Mouse (Mus musculus): Measurements from ENCODE around the gene Itpripl2.

The Itpripl2 gene

GRCm38 (mm10) chr7:118491431-118492147 lies at the start of gene Itpripl2:
TSS of gene Itpripl2 (minus strand) at chr7:118491975.
- peak; percentile 89 for DNase-seq (ENCODE audit: low read depth)

GRCm38 (mm10) chr7:118535076-118535475 lies 43.3 kb upstream of the Itpripl2 start:
- no peak for DNase-seq (ENCODE audit: low read depth)

DNA sequence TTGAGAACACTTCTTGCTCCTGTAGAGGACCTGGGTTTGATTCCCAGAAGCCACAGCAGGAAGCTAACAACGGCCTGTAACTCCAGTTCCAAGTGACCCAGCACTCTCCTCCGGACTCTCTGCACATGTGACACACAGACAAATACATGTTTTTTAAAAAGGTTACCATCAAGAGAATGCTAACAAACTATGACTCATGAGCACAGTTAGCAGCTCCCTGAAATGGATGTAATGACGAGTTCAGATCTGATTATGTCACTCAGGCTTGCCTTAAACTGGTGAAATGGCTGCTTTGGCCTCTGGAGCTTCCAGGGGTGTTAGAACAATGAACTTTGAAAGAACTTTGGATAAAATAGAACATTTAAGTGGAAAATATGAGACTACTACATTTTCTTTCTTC lies 42.6 kb upstream of the Itpripl2 start:
- no peak for DNase-seq (ENCODE audit: low read depth)

- DNase-seq (ENCODE audit: low read depth), result peak; percentile 97
These were observed 41.4 kb upstream of the Itpripl2 start, which contains the start of gene Coq7 for GRCm38 (mm10) chr7:118533178-118533578. TSS of gene Coq7 (minus strand) at chr7:118533356.

GRCm38 (mm10) chr7:118532519-118533177 lies 40.9 kb upstream of the Itpripl2 start:
- peak; percentile 94 for DNase-seq (ENCODE audit: low read depth)

- peak; percentile 34 for DNase-seq (ENCODE audit: low read depth)
These were observed 35.2 kb upstream of the Itpripl2 start for GRCm38 (mm10) chr7:118526967-118527366.

- DNase-seq (ENCODE audit: low read depth), result no peak
These were observed 30.3 kb upstream of the Itpripl2 start for GRCm38 (mm10) chr7:118522077-118522476.

DNA sequence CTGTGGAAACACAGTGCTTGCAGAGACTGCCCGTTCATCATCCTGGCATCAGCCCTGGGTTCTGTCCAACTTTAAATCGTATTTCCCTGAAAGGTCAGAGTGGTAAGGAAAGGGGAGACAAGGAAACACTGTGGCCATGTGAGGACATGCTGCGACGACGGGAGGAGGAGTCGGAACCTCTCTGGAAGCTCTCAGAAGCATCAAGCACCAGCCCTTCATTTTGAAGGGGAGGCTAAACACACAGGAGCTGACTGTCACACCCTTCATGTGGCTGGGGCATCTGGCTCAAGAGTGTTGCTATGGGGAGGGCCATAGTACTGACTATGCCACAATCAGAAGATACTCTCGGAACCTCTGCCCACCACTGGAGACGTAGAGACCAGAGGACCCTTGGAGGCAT lies 27.9 kb upstream of the Itpripl2 start:
- DNase-seq (ENCODE audit: low read depth), result no peak

DNA sequence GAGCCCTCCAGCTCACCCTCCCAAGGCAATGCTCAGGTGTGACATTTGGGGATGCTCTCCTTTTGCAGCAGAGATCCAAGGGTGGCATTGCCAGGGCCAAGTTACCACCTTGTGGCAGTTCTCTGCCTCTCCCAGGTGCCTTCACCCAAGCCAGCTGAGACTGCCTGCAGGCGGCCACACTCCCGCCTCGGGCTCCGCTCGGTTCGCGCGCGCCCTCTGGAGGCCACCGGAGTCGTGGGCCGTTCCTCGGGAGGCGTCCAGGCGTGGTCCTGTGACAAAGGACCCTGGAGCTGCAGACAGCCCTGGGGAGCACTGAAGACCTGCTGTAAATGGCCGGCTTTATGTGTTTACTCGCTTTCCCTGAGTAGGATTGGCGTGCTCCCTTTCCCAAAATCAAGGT lies 26.9 kb upstream of the Itpripl2 start:
- DNase-seq (ENCODE audit: low read depth), result peak; percentile 80

GRCm38 (mm10) chr7:118517819-118518218 lies 26.0 kb upstream of the Itpripl2 start:
- DNase-seq (ENCODE audit: low read depth), result peak; percentile 61

GRCm38 (mm10) chr7:118508556-118508955 lies 16.8 kb upstream of the Itpripl2 start:
- DNase-seq (ENCODE audit: low read depth), result peak; percentile 71

DNA sequence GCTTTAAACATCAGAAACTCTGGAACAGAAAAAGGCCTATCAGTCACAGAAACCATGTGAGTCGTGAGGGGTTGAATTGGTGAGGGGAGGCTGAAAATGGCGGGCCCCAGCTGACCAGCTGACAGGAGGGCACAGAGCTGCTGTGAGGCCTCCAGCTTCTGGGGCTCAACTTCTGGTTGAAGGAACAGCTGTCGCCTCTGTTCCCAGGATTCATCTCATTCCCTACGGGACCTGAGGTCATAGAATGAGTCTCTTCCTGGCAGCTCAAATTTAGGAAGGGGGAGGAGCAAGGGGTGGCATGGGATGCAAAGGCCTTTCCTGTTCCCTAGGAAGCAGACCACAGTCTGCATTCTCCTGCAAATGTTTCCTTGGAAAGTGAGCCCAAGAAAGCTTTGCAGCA lies 12.1 kb upstream of the Itpripl2 start:
- no peak for DNase-seq (ENCODE audit: low read depth)

DNA sequence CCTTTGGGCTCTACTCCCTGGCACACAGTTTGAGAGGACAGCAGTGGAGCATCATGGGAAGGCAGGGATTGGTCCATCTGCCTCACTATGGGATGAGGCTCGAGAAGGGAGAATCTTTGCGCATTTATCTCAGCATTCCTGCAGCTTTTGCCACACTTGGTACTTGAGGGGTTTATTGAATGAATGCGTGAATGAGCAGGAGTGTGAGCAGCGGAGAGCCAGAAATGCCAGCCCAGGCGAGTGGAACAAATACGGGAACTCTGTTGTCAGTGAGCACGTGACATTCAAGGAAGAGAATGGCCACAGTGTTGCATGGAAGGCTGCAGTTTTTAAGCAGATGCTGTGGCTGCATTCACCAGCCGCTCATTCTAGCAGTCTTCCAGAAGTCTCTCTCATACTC lies 10.6 kb upstream of the Itpripl2 start:
- DNase-seq (ENCODE audit: low read depth), result no peak

DNA sequence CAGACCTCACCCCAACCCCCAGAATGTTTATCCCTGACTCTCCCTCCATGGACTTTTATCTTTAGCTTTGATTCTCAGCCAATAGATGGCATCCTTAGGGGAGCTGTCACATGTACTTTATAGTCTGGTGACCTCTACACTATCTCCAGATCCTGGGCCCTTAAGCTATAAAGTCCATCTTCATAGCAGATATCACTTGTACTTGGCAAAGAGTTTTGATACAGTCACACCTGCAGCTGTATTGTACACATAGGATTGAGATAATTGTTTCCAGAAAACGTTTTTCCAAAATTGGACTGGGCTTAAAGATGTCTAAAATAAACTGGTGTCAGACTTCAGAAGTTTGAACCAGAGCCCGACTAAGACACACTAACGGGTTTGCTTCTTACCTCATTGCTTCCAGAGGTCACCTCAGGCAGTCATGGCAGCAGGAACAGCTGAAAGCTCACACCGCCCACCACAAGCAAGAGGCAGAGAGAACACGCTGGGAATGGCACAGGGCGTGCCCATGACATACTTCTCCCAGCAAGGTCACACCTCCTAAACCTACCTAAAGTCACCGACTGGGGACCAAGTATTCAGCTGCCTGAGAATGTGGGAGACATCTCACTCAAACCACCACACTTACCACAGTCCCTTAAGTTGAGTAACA lies 8.1 kb upstream of the Itpripl2 start:
- DNase-seq (ENCODE audit: low read depth), result no peak

GRCm38 (mm10) chr7:118498984-118499783 lies 7.4 kb upstream of the Itpripl2 start:
- no peak for DNase-seq (ENCODE audit: low read depth)

DNA sequence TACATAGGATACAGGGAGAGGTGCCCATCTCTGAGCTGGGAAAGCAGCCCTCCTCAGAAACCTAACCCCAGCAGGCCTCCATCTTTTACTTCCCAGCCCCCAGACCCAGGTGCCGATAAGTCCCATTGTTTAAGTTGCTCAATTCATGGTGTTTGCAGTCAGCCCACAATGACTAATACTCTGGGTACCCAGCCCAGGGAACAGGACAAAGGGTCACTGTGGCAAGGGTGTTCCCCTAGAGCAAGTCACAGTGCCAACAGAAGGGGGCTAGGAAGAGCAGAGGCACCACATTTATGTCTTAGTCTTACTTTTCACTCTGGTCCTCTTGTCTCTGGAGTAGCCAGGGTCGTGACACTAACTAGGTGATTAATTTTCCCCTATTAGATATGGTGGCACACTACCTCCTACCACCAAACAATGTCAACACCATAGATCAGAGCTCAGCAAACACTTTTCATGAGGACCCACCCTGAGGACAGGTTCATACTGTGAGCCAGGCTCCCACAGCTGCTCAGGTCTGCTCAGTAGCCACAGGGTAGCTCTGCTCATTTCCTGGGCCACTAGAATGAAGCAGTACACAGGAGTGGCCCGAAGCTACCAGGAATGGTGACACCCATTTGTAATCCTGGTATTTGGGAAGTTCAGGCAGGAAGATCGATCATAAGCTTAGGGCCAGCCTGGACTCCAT lies 3.3 kb upstream of the Itpripl2 start:
- DNase-seq (ENCODE audit: low read depth), result no peak

DNA sequence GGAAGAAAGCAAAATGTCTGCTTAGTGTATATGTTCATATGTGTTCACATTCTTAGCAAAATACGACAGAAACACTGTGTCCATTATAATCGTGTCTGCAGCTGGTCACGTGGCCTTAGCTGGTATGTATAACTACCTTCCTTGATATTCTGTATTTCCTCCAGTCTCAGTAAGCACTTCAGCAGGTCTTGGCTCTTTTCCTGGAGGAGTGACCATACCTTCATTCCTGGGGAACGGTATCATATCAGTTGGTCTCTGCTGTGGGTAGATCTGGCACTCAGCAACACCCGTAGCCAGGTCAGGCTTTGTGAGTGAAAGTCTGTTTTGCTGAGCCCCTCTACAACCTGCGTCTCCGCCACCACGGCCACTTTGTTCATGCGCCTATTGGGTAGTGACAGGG lies 2.1 kb upstream of the Itpripl2 start:
- DNase-seq (ENCODE audit: low read depth), result no peak

GRCm38 (mm10) chr7:118490666-118491430 lies 927 bp downstream of the Itpripl2 start:
- DNase-seq (ENCODE audit: low read depth), result peak; percentile 70

DNA sequence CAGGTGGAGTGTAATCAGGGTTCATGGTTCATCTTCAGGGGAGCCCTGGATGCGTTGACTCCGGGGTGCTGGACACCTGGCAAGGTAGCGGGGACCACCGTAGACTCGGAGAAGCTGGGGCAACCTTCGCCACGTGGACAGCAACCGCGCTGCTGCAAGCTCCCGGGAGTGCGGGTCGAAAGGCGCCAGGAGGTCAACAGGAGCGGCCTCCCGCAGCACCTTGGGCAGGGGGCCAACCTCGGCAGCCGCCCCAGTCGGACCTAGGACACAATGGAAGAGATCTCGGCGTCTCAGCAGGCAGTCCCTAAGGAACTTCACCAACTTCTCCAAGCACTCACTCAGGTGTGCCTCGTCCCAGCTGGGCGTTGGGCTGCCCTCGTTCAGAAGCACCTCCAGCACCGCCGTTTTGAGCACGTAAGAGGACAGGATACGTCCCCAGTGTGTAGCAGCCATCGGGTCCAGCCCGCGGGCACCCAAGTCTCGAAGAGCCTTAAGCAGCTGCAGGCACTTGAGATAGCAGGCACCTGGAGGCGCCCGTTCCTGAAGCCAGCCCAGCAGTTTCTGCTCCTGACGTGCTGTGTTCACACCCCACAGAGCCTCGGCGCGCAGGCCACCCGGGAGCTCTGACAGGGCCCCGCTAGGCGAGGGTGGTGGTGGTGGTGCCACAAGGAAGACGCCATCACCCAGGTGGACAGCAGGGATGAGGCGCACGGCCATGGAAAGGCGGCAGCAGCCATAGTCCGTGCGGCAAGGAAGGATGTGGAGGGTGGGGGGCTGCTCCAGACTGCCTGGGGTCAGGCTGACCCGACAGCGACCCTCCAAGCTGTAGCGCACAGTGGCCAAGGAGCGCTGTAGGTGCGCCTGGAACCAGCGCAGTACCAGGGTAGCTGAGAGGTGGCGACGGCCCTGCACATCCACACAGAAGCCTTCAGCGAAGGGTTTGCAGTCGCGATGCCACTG lies 1.8 kb downstream of the Itpripl2 start:
- DNase-seq (ENCODE audit: low read depth), result peak; percentile 49

Data from NIH3T3 (cell line).